Mouse (Mus musculus): ENCODE data around the gene Cpsf6.

The Cpsf6 gene

GRCm38 (mm10) chr10:117413562-117414527 lies 34.0 kb upstream of the Cpsf6 start:
- DNase-seq, result no peak

GRCm38 (mm10) chr10:117412474-117413057 lies 32.8 kb upstream of the Cpsf6 start:
- no peak for DNase-seq

- no peak for DNase-seq
These were observed 32.1 kb upstream of the Cpsf6 start for GRCm38 (mm10) chr10:117411716-117412473.

- DNase-seq, result no peak
These were observed 31.3 kb upstream of the Cpsf6 start for GRCm38 (mm10) chr10:117411131-117411530.

GRCm38 (mm10) chr10:117410481-117411048 lies 30.8 kb upstream of the Cpsf6 start:
- no peak for DNase-seq

- DNase-seq, result no peak
These were observed 29.8 kb upstream of the Cpsf6 start for GRCm38 (mm10) chr10:117409373-117410354.

- no peak for DNase-seq
These were observed 28.9 kb upstream of the Cpsf6 start for GRCm38 (mm10) chr10:117408545-117409372.

- DNase-seq, result no peak
These were observed 28.0 kb upstream of the Cpsf6 start for GRCm38 (mm10) chr10:117407734-117408288.

GRCm38 (mm10) chr10:117406843-117407733 lies 27.3 kb upstream of the Cpsf6 start:
- DNase-seq, result no peak

- no peak for DNase-seq
These were observed 26.4 kb upstream of the Cpsf6 start for GRCm38 (mm10) chr10:117406283-117406588.

- DNase-seq, result no peak
These were observed 25.9 kb upstream of the Cpsf6 start for GRCm38 (mm10) chr10:117405526-117406282.

GRCm38 (mm10) chr10:117404384-117404783 lies 24.6 kb upstream of the Cpsf6 start:
- no peak for DNase-seq

GRCm38 (mm10) chr10:117403344-117403953 lies 23.6 kb upstream of the Cpsf6 start:
- DNase-seq, result no peak

- no peak for DNase-seq
These were observed 22.9 kb upstream of the Cpsf6 start for GRCm38 (mm10) chr10:117402403-117403333.

- no peak for DNase-seq
These were observed 21.5 kb upstream of the Cpsf6 start for GRCm38 (mm10) chr10:117401364-117401763.

GRCm38 (mm10) chr10:117400246-117400954 lies 20.6 kb upstream of the Cpsf6 start:
- DNase-seq, result no peak

GRCm38 (mm10) chr10:117399839-117400238 lies 20.0 kb upstream of the Cpsf6 start:
- no peak for DNase-seq

Measured in cerebellum, adult 9-11 months (tissue).